Mouse (Mus musculus) forebrain, embryonic 16.5 days (tissue): ENCODE measurements at regions not wholly inside any gene's neighbourhood (a gene's known extent, or its start where the extent isn't known, plus 50 kb on each side); places are given as distances from the start of the nearest gene placed in this dataset.

Experiments
- ATAC-seq: fragments of 200-750 bp; cut with Nextera tagmentation; 2 replicates; pipeline ENCODE4 v1.8.0; 2017; ENCODE audit warnings: mild to moderate bottlenecking, moderate library complexity
- H3K27ac ChIP-seq: fragments of 300-500 bp; sonication (generic); 2 replicates; pipeline ENCODE4 v1.5.1; 2014; ENCODE audit warnings: low read length, control low read depth
- H3K27me3 ChIP-seq: fragments of 300-500 bp; sonication (generic); replicated peaks from 2 replicates; pipeline ENCODE4 v1.6.1; 2014; ENCODE audit warnings: low read length; ENCODE audit not compliant: control insufficient read depth, insufficient read depth
- H3K36me3 ChIP-seq: fragments of 300-500 bp; sonication (generic); 2 replicates; pipeline ENCODE4 v1.6.1; 2014; ENCODE audit not compliant: control insufficient read depth, insufficient read depth
- H3K4me1 ChIP-seq: fragments of 300-500 bp; sonication (generic); replicated peaks from 2 replicates; pipeline ENCODE4 v1.6.1; 2014; ENCODE audit warnings: low read length; ENCODE audit not compliant: control insufficient read depth, insufficient read depth
- H3K4me2 ChIP-seq: fragments of 300-500 bp; sonication (generic); 2 replicates; pipeline ENCODE4 v1.6.1; 2014; ENCODE audit warnings: mild to moderate bottlenecking, low read length, control low read depth
- H3K4me3 ChIP-seq: fragments of 300-500 bp; sonication (generic); replicated peaks from 2 replicates; pipeline ENCODE4 v1.5.1; 2014; ENCODE audit warnings: mild to moderate bottlenecking, low read length, control low read depth
- H3K9ac ChIP-seq: fragments of 300-500 bp; sonication (generic); replicated peaks from 2 replicates; pipeline ENCODE4 v1.6.1; 2014; ENCODE audit warnings: low read depth, low read length, control low read depth
- H3K9me3 ChIP-seq: fragments of 300-500 bp; sonication (generic); 2 replicates; pipeline ENCODE4 v1.6.1; 2016; ENCODE audit warnings: low read length; ENCODE audit not compliant: control insufficient read depth
- WGBS: fragments of 180-500 bp; shearing (Covaris S2); extraction: QIAGEN DNeasy Blood & Tissue Kit; methylation state at CpG from one replicate; pipeline ENCODE4 v1.1.7; 2014; 5-methylcytosine and 5-hydroxymethylcytosine counted together

DNA sequence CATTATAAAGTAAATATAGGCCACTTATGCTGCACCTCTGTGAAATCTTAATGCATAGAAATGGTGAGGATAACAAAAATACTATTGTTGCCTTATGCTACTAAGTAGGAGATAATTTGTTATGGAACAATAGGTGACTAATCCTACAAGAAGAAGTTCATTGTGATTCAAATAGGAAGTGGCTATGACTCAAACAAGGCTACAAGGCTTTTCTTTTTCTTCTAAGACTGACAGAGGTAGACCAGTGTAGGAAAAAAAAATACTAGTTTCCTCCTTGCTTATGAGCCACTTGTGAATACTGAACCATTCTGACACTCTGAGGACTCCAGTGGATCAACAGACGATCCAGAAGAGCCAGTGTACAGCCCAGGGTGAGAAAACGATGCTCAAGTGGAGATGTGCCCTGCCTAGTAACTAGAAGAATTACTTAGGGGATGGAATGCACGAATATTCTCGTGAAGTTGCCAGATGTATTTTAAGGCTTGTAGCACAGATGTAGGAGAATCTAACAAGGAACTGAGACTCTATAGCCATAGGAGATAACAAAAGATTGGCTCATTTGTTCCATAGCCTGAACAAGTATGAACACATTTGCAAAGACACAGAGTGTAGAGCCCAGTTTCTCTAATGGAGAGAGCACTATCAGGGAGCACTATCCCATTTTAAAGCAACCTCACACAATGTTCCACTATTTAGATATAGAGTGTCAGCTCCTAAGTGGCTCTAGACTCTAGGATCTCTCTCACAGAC is 60.3 kb downstream of the Fzd1 start:
- ATAC-seq, result no peak
- Histone ChIP-seq H3K4me3 (no peak overlapping the region), H3K9me3 (no peaks in the 10 kb centered on the region), H3K36me3 (no peaks in the 10 kb centered on the region), H3K4me2 (no peak overlapping the region), H3K27me3 (no peaks in the 10 kb centered on the region), H3K4me1 (no peaks in the 10 kb centered on the region), H3K27ac (no peak overlapping the region), H3K9ac (no peak overlapping the region)
- WGBS, result 55% methylated on average over 4 of the region's 4 CpGs

- H3K36me3 ChIP-seq, result no peaks in the 10 kb centered on the region
- no peaks in the 10 kb centered on the region for H3K4me1 ChIP-seq
- H3K4me3 ChIP-seq, result no peak overlapping the region
- no peaks in the 10 kb centered on the region for H3K9me3 ChIP-seq
- ATAC-seq, result no peak
- no peak overlapping the region for H3K4me2 ChIP-seq
- H3K9ac ChIP-seq, result no peak overlapping the region
- H3K27ac ChIP-seq, result no peak overlapping the region
- no peaks in the 10 kb centered on the region for H3K27me3 ChIP-seq
Measured at GRCm38 (mm10) chr5:4696701-4697100, 61.1 kb downstream of the Fzd1 start.

GRCm38 (mm10) chr5:4689130-4689529 is 68.7 kb downstream of the Fzd1 start:
- no peak for ATAC-seq
- Histone ChIP-seq H3K9me3 (no peaks in the 10 kb centered on the region), H3K36me3 (no peaks in the 10 kb centered on the region), H3K27me3 (no peaks in the 10 kb centered on the region), H3K9ac (no peak overlapping the region), H3K4me3 (no peak overlapping the region), H3K4me1 (no peaks in the 10 kb centered on the region), H3K4me2 (no peak overlapping the region), H3K27ac (no peak overlapping the region)
- 85% methylated on average over 2 of the region's 2 CpGs for WGBS

DNA sequence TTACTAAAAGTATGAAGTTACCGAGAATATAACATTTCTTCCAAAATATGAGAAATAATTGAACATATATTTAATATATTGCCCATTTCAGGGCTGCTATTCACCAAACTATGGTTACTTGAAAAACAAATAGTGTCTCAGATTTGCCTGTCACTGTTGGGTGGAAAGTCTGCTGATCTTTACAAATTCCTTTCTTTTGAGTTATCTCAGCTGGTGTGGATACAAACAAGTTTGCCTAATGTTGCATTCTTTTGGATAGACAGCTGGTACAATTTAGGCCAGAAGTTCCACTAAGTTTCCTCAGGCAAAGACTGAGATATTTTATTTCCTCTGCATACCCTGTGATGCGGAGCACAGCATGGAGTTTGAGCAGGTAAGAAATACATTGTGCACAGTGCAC is 82.5 kb downstream of the Fzd1 start:
- no peak overlapping the region for H3K9ac ChIP-seq
- H3K4me2 ChIP-seq, result no peak overlapping the region
- H3K4me1 ChIP-seq, result no peaks in the 10 kb centered on the region
- WGBS, result 97% methylated on average over 2 of the region's 2 CpGs
- ATAC-seq, result no peak
- H3K27ac ChIP-seq, result no peak overlapping the region
- H3K9me3 ChIP-seq, result no peaks in the 10 kb centered on the region
- H3K4me3 ChIP-seq, result no peak overlapping the region
- H3K36me3 ChIP-seq, result no peaks in the 10 kb centered on the region
- H3K27me3 ChIP-seq, result no peaks in the 10 kb centered on the region

- Histone ChIP-seq H3K4me2 (no peak overlapping the region), H3K27me3 (no peaks in the 10 kb centered on the region), H3K9me3 (no peaks in the 10 kb centered on the region), H3K36me3 (no peaks in the 10 kb centered on the region), H3K4me1 (0 out of 2 replicates have a peak, but pooled peaks cover under 1% of the 10 kb centered on the region), H3K4me3 (no peak overlapping the region), H3K9ac (no peak overlapping the region), H3K27ac (no peak overlapping the region)
- ATAC-seq, result no peak
- 80% methylated on average over 12 of the region's 12 CpGs for WGBS
Measured at GRCm38 (mm10) chr5:4666381-4666780, 91.5 kb downstream of the Fzd1 start.

- Histone ChIP-seq H3K4me3 (no peak overlapping the region), H3K4me1 (0 out of 2 replicates have a peak, but pooled peaks cover 2% of the 10 kb centered on the region), H3K27ac (no peak overlapping the region), H3K36me3 (no peaks in the 10 kb centered on the region), H3K9me3 (no peaks in the 10 kb centered on the region), H3K27me3 (no peaks in the 10 kb centered on the region), H3K4me2 (no peak overlapping the region), H3K9ac (no peak overlapping the region)
- ATAC-seq, result no peak
- 85% methylated on average over 9 of the region's 9 CpGs for WGBS
Measured at GRCm38 (mm10) chr5:4665978-4666377, 91.9 kb downstream of the Fzd1 start.

DNA sequence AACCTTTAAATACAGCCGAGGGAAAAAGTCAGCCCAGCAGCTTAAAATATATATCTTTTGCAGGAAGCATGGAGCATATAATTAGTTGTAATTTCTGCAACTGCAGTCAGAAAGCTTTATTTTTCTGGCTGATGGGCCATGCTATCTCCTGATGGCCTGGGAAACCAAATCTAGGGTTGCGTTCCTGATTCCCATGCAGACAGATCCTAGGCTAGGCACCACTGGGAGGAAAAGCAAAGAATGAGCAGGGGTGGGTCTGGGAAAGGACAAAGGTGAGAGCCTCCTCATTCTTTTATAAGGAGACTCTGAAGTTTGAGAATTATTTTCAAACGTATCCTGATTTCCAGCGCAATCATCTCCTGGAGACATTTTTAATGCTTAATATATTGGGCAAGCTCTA is 92.9 kb downstream of the Fzd1 start:
- H3K4me1 ChIP-seq, result 0 out of 2 replicates have a peak, but pooled peaks cover 2% of the 10 kb centered on the region
- 80% methylated on average over 4 of the region's 4 CpGs for WGBS
- H3K4me3 ChIP-seq, result no peak overlapping the region
- H3K36me3 ChIP-seq, result no peaks in the 10 kb centered on the region
- H3K27me3 ChIP-seq, result no peaks in the 10 kb centered on the region
- no peak for ATAC-seq
- H3K27ac ChIP-seq, result no peak overlapping the region
- no peak overlapping the region for H3K9ac ChIP-seq
- H3K4me2 ChIP-seq, result no peak overlapping the region
- H3K9me3 ChIP-seq, result no peaks in the 10 kb centered on the region

GRCm38 (mm10) chr5:4664488-4664887 is 93.3 kb downstream of the Fzd1 start:
- Histone ChIP-seq H3K4me1 (0 out of 2 replicates have a peak, but pooled peaks cover 2% of the 10 kb centered on the region), H3K4me2 (no peak overlapping the region), H3K4me3 (no peak overlapping the region), H3K27me3 (no peaks in the 10 kb centered on the region), H3K9me3 (no peaks in the 10 kb centered on the region), H3K27ac (no peak overlapping the region), H3K36me3 (no peaks in the 10 kb centered on the region), H3K9ac (no peak overlapping the region)
- no peak for ATAC-seq
- whole genome bisulfite sequencing, result 63% methylated on average over 10 of the region's 10 CpGs

DNA sequence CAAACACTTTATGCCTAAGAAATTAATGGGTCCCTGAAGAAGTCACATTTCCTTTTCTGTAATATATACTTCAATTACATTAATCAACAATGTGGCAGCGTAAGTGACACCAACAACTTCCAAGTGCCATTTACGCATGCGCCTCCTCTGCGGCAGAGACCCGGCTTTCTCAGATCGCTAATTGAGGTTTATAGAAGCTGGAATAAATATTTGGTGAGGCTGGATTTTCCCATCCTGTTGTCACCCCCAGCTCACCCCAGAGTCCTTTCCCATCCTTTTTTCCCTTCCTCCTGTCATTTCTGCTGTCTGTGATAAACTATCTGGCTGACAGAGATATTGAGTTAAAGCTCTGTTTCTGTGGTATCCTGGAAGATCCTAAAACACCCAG is 95.6 kb downstream of the Fzd1 start:
- Histone ChIP-seq H3K27me3 (no peaks in the 10 kb centered on the region), H3K9me3 (no peaks in the 10 kb centered on the region), H3K4me2 (peak overlapping the region; percentile 16; the same call in 1 of the 2 replicates), H3K4me3 (no peak overlapping the region), H3K27ac (no peak overlapping the region), H3K36me3 (no peaks in the 10 kb centered on the region), H3K9ac (no peak overlapping the region), H3K4me1 (0 out of 2 replicates have a peak, but pooled peaks cover 2% of the 10 kb centered on the region)
- 48% methylated on average over 6 of the region's 6 CpGs for WGBS
- ATAC-seq, result no peak
